Mouse (Mus musculus): Measurements from ENCODE around the gene Vmn2r59. TPM values are rescaled to one million over a fixed set of nuclear protein-coding genes. Genes with fewer than 3 reads are reported as not detected.

The Vmn2r59 gene
- polyA plus RNA-seq (2021; fragmentation: Nextera tagmentation), result not detected in 2 replicates
- long read RNA-seq, experiment 1, result 0 reads
- long read RNA-seq, experiment 2, result 0 reads

GRCm38 (mm10) chr7:42058923-42059322, at the start of gene Vmn2r59:
Gene Vmn2r59 (minus strand): TSS chr7:42059023.

GRCm38 (mm10) chr7:42107470-42107869, 48.6 kb upstream of the Vmn2r59 start, which contains the start of gene Vmn2r60:
Gene Vmn2r60 (plus strand): TSS chr7:42107770.

Other genes with a start within 250 kb of the Vmn2r59 start
- not detected in 2 replicates for gene Vmn2r58, start 186.3 kb downstream of the Vmn2r59 start, polyA plus RNA-seq (2021; fragmentation: Nextera tagmentation)
- 0.01 TPM in 1 of 2 replicates, not detected in the other for gene Vmn2r60, start 48.7 kb upstream of the Vmn2r59 start, polyA plus RNA-seq (2021; fragmentation: Nextera tagmentation)
- gene Vmn2r61, start 201.0 kb upstream of the Vmn2r59 start, polyA plus RNA-seq (2021; fragmentation: Nextera tagmentation), result not detected in 2 replicates

All from left cerebral cortex, adult 6 months (tissue).